Mouse (Mus musculus) midbrain, embryonic 11.5 days (tissue): ENCODE results near the gene Ubtd2. TPM values are rescaled to one million over a fixed set of nuclear protein-coding genes. Genes with fewer than 3 reads are reported as not detected.

Source experiments
- ATAC-seq: fragments of 200-750 bp; cut with Nextera tagmentation; 2 replicates; pipeline ENCODE4 v1.8.0; 2017; ENCODE audit warnings: moderate TSS enrichment, moderate library complexity; ENCODE audit not compliant: low FRiP score
- DNase-seq: peaks from one replicate; pipeline ENCODE4 v3.0.0; 2015; ENCODE audit warnings: low spot score; ENCODE audit errors: missing footprints
- H3K27ac ChIP-seq: fragments of 300-500 bp; sonication (generic); 2 replicates; pipeline ENCODE4 v1.5.1; 2014; ENCODE audit warnings: low read depth, low read length
- H3K27me3 ChIP-seq: fragments of 300-500 bp; sonication (generic); 2 replicates; pipeline ENCODE4 v1.6.1; 2014; ENCODE audit warnings: mild to moderate bottlenecking, low read length, moderate library complexity, mixed read lengths; ENCODE audit not compliant: control insufficient read depth, insufficient read depth
- H3K36me3 ChIP-seq: fragments of 300-500 bp; sonication (generic); 2 replicates; pipeline ENCODE4 v1.6.1; 2014; ENCODE audit warnings: mild to moderate bottlenecking, low read length, moderate library complexity, mixed read lengths; ENCODE audit not compliant: control insufficient read depth, insufficient read depth
- H3K4me1 ChIP-seq: fragments of 300-500 bp; sonication (generic); 2 replicates; pipeline ENCODE4 v1.6.1; 2014; ENCODE audit warnings: low read length; ENCODE audit not compliant: control insufficient read depth, insufficient read depth
- H3K4me2 ChIP-seq: fragments of 300-500 bp; sonication (generic); 2 replicates; pipeline ENCODE4 v1.6.1; 2014; ENCODE audit warnings: mild to moderate bottlenecking, moderate library complexity
- H3K4me3 ChIP-seq: fragments of 300-500 bp; sonication (generic); 2 replicates; pipeline ENCODE4 v1.5.1; 2014; ENCODE audit warnings: low read depth, low read length
- H3K9ac ChIP-seq: fragments of 300-500 bp; sonication (generic); 2 replicates; pipeline ENCODE4 v1.6.1; 2014; ENCODE audit warnings: low read length
- H3K9me3 ChIP-seq: fragments of 300-500 bp; sonication (generic); 2 replicates; pipeline ENCODE4 v1.6.1; 2016; ENCODE audit warnings: low read length; ENCODE audit not compliant: control insufficient read depth
- WGBS: fragments of 180-500 bp; shearing (Covaris S2); extraction: QIAGEN DNeasy Blood & Tissue Kit; methylation state at CpG from one replicate; pipeline ENCODE4 v1.1.7; 2014; 5-methylcytosine and 5-hydroxymethylcytosine counted together
- polyA plus RNA-seq: library from polyadenylated mRNA; unstranded; fragments of >200 nt; fragmentation: Nextera tagmentation; extraction: Ambion mirVana; gene quantifications from 2 replicates; pipeline ENCODE4 v1.2.1, GENCODE M21; 2014

The Ubtd2 gene
- polyA plus RNA-seq, 1 experiment from 2014 or later = 71.6 TPM

- ATAC-seq (peak; percentile 0; the same call in 1 of the 2 replicates), DNase-seq (no peak)
- no peaks in the 10 kb centered on the region for H3K9me3 ChIP-seq
- H3K27ac ChIP-seq = peak overlapping the region; percentile 91
- peak overlapping the region; percentile 91 for H3K4me2 ChIP-seq
- H3K27me3 ChIP-seq = no peaks in the 10 kb centered on the region
- H3K36me3 ChIP-seq = no peaks in the 10 kb centered on the region
- 1% methylated on average over 19 of the region's 19 CpGs for WGBS
- H3K9ac ChIP-seq = peak overlapping the region; percentile 97
- H3K4me1 ChIP-seq = peaks cover 8% of the 10 kb centered on the region
- H3K4me3 ChIP-seq = peak overlapping the region; percentile 93
Observed at GRCm38 (mm10) chr11:32454231-32454799, 855 bp upstream of the Ubtd2 start.

- WGBS = under 1% methylated on average over 53 of the region's 58 CpGs
Observed at GRCm38 (mm10) chr11:32455507-32456141, 454 bp downstream of the Ubtd2 start.

GRCm38 (mm10) chr11:32456356-32456755 is 1.2 kb downstream of the Ubtd2 start:
- Histone ChIP-seq H3K36me3 (no peaks in the 10 kb centered on the region), H3K27me3 (no peaks in the 10 kb centered on the region), H3K27ac (no peak overlapping the region), H3K4me1 (peaks cover 8% of the 10 kb centered on the region), H3K9me3 (no peaks in the 10 kb centered on the region), H3K9ac (peak overlapping the region; percentile 97), H3K4me2 (peak overlapping the region; percentile 91), H3K4me3 (peak overlapping the region; percentile 93)
- WGBS = 10% methylated on average over 6 of the region's 6 CpGs
- ATAC-seq = no peak
- no peak for DNase-seq

More at GRCm38 (mm10) chr11:32455507-32456141, 454 bp downstream of the Ubtd2 start:
- H3K27me3 ChIP-seq = no peaks in the 10 kb centered on the region
- peak overlapping the region; percentile 97 for H3K9ac ChIP-seq
- peak overlapping the region; percentile 91 for H3K4me2 ChIP-seq
- H3K4me3 ChIP-seq = peak overlapping the region; percentile 93
- peaks cover 8% of the 10 kb centered on the region for H3K4me1 ChIP-seq
- ATAC-seq = peak; percentile 47
- H3K36me3 ChIP-seq = no peaks in the 10 kb centered on the region
- H3K9me3 ChIP-seq = no peaks in the 10 kb centered on the region
- H3K27ac ChIP-seq = peak overlapping the region; percentile 91
- peak; percentile 96 for DNase-seq

GRCm38 (mm10) chr11:32464282-32464681 is 9.1 kb downstream of the Ubtd2 start:
- Histone ChIP-seq H3K4me1 (no peaks in the 10 kb centered on the region), H3K27me3 (no peaks in the 10 kb centered on the region), H3K27ac (no peak overlapping the region), H3K36me3 (no peaks in the 10 kb centered on the region), H3K4me3 (no peak overlapping the region), H3K9ac (no peak overlapping the region), H3K9me3 (no peaks in the 10 kb centered on the region), H3K4me2 (no peak overlapping the region)
- 89% methylated on average over 2 of the region's 2 CpGs for WGBS
- no peak for ATAC-seq
- DNase-seq = no peak

- H3K27me3 ChIP-seq = no peaks in the 10 kb centered on the region
- H3K9ac ChIP-seq = no peak overlapping the region
- DNase-seq = no peak
- no peaks in the 10 kb centered on the region for H3K9me3 ChIP-seq
- no peak overlapping the region for H3K27ac ChIP-seq
- H3K4me2 ChIP-seq = no peak overlapping the region
- ATAC-seq = no peak
- no peaks in the 10 kb centered on the region for H3K36me3 ChIP-seq
- no peaks in the 10 kb centered on the region for H3K4me1 ChIP-seq
- no peak overlapping the region for H3K4me3 ChIP-seq
- WGBS = 82% methylated on average over 2 of the region's 2 CpGs
Observed at GRCm38 (mm10) chr11:32471925-32472324, 16.8 kb downstream of the Ubtd2 start.

GRCm38 (mm10) chr11:32474725-32475124 is 19.6 kb downstream of the Ubtd2 start:
- Histone ChIP-seq H3K4me3 (no peak overlapping the region), H3K4me1 (no peaks in the 10 kb centered on the region), H3K4me2 (no peak overlapping the region), H3K27me3 (no peaks in the 10 kb centered on the region), H3K9me3 (no peaks in the 10 kb centered on the region), H3K27ac (no peak overlapping the region), H3K36me3 (no peaks in the 10 kb centered on the region), H3K9ac (no peak overlapping the region)
- DNase-seq (no peak), ATAC-seq (no peak)
- 82% methylated on average over 3 of the region's 3 CpGs for WGBS

GRCm38 (mm10) chr11:32475487-32476236 is 20.5 kb downstream of the Ubtd2 start:
- Histone ChIP-seq H3K9me3 (no peaks in the 10 kb centered on the region), H3K4me3 (no peak overlapping the region), H3K27me3 (no peaks in the 10 kb centered on the region), H3K9ac (no peak overlapping the region), H3K4me1 (no peaks in the 10 kb centered on the region), H3K4me2 (no peak overlapping the region), H3K36me3 (no peaks in the 10 kb centered on the region), H3K27ac (no peak overlapping the region)
- ATAC-seq (no peak), DNase-seq (no peak)
- 76% methylated on average over 5 of the region's 5 CpGs for WGBS

- H3K36me3 ChIP-seq = no peaks in the 10 kb centered on the region
- no peak overlapping the region for H3K27ac ChIP-seq
- no peak overlapping the region for H3K9ac ChIP-seq
- H3K4me2 ChIP-seq = no peak overlapping the region
- ATAC-seq (no peak), DNase-seq (no peak)
- H3K4me3 ChIP-seq = no peak overlapping the region
- WGBS = 87% methylated on average over 2 of the region's 2 CpGs
- H3K9me3 ChIP-seq = no peaks in the 10 kb centered on the region
- no peaks in the 10 kb centered on the region for H3K4me1 ChIP-seq
- H3K27me3 ChIP-seq = no peaks in the 10 kb centered on the region
Observed at GRCm38 (mm10) chr11:32481525-32481924, 26.4 kb downstream of the Ubtd2 start.

GRCm38 (mm10) chr11:32485290-32485689 is 30.1 kb downstream of the Ubtd2 start:
- no peak overlapping the region for H3K4me2 ChIP-seq
- WGBS = 71% methylated on average over 3 of the region's 3 CpGs
- no peak for DNase-seq
- no peak overlapping the region for H3K9ac ChIP-seq
- no peak overlapping the region for H3K4me3 ChIP-seq
- no peaks in the 10 kb centered on the region for H3K4me1 ChIP-seq
- ATAC-seq = no peak
- H3K27ac ChIP-seq = no peak overlapping the region
- H3K9me3 ChIP-seq = no peaks in the 10 kb centered on the region
- no peaks in the 10 kb centered on the region for H3K27me3 ChIP-seq
- no peaks in the 10 kb centered on the region; the same call in 1 of the 2 replicates for H3K36me3 ChIP-seq
